Mouse (Mus musculus): ENCODE data around the gene Morc3.

DNA sequence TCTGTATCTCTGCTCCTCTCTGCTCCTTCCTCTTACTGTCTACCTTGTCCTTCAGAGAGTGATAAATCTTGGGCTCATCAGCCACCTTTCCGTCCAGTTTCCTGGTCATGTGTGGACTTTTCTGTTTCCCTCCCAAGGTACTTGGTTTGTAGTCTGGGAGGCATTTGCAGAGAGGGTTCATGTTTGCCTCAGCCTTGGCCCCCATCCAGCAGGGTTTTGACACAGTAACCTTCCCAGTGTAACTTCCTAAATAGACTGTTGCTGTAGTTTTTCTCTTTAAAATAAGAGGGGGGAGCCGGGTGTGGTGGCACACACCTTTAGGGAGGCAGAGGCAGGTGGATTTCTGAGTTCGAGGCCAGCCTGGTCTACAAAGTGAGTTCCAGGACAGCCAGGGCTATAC is 78.0 kb downstream of the Morc3 start:
- TF ChIP-seq CTCF (IDR thresholded peaks at IDR 0.05; ENCODE audit: low read depth), result no peak
- TF ChIP-seq EP300 (IDR thresholded peaks at IDR 0.05; ENCODE audit: low read depth), result no peak

Measured in liver, embryonic 14.5 days (tissue).